Mouse (Mus musculus) brown adipose tissue, adult 24 weeks (tissue): Measurements from ENCODE around the gene Tspan33. TPM values are rescaled to one million over a fixed set of nuclear protein-coding genes. Genes with fewer than 3 reads are reported as not detected.
"Not testable (repeated sequence)": the region's sequence is repeated elsewhere in the genome, so short reads cannot be mapped to it uniquely, and the experiment has no call there.

Experiments used
- H3K27ac ChIP-seq: fragments of 200-500 bp; replicated peaks from 2 replicates; pipeline ENCODE4 v1.5.1; 2012; ENCODE audit warnings: low read depth, mild to moderate bottlenecking, low read length
- H3K4me1 ChIP-seq: fragments of 200-500 bp; 2 replicates; pipeline ENCODE4 v1.6.1; 2012; ENCODE audit warnings: low read length, mixed read lengths; ENCODE audit not compliant: control insufficient read depth, insufficient read depth, insufficient read length
- H3K4me3 ChIP-seq: fragments of 200-500 bp; 2 replicates; pipeline ENCODE4 v1.5.1; 2012; ENCODE audit warnings: low read depth, mild to moderate bottlenecking, low read length, moderate library complexity; ENCODE audit not compliant: insufficient read depth
- polyA plus RNA-seq: library from polyadenylated mRNA; stranded (reverse); fragments of >200 nt; gene quantifications from 2 replicates; pipeline ENCODE4 v1.2.4, GENCODE M21; 2012; ENCODE audit not compliant: missing spikeins, insufficient read depth, insufficient read length

Tspan33 gene
- polyA plus RNA-seq, 1 experiment: not detected

GRCm38 (mm10) chr6:29758417-29758816, 64.4 kb downstream of the Tspan33 start:
- Histone ChIP-seq H3K4me3 (no peak overlapping the region), H3K4me1 (no peaks in the 10 kb centered on the region), H3K27ac (no peak overlapping the region)

- Histone ChIP-seq H3K4me1 (no peaks in the 10 kb centered on the region), H3K4me3 (no peak overlapping the region), H3K27ac (no peak overlapping the region)
Measured at GRCm38 (mm10) chr6:29759012-29759679, 65.1 kb downstream of the Tspan33 start.

- not testable (repeated sequence) for H3K4me3 ChIP-seq, H3K4me1 ChIP-seq, H3K27ac ChIP-seq
Measured at GRCm38 (mm10) chr6:29760397-29760796, 66.4 kb downstream of the Tspan33 start.

GRCm38 (mm10) chr6:29761282-29761681, 67.3 kb downstream of the Tspan33 start:
- H3K4me1 ChIP-seq: no peaks in the 10 kb centered on the region
- no peak overlapping the region for H3K4me3 ChIP-seq
- H3K27ac ChIP-seq: no peak overlapping the region

- Histone ChIP-seq H3K4me3 (no peak overlapping the region), H3K27ac (no peak overlapping the region), H3K4me1 (no peaks in the 10 kb centered on the region)
Measured at GRCm38 (mm10) chr6:29762524-29762923, 68.5 kb downstream of the Tspan33 start.

GRCm38 (mm10) chr6:29766874-29767273, 72.9 kb downstream of the Tspan33 start:
- H3K27ac ChIP-seq: no peak overlapping the region
- H3K4me3 ChIP-seq: no peak overlapping the region
- peaks cover 7% of the 10 kb centered on the region; the same call in 1 of the 2 replicates for H3K4me1 ChIP-seq

Other genes starting within 250 kb of the Tspan33 start
- 252 and 255 TPM in 2 replicates for gene Atp6v1f, start 226.5 kb upstream of the Tspan33 start, polyA plus RNA-seq
- not detected in 2 replicates for gene Atp6v1fnb, start 222.8 kb upstream of the Tspan33 start, polyA plus RNA-seq
- gene Kcp, start 186.3 kb upstream of the Tspan33 start, polyA plus RNA-seq: 12.6 and 26.4 TPM in 2 replicates
- gene Irf5, start 167.6 kb upstream of the Tspan33 start, polyA plus RNA-seq: 2.0 and 2.6 TPM in 2 replicates
- 32.5 and 33.2 TPM in 2 replicates for gene Tnpo3, start 84.3 kb upstream of the Tspan33 start, polyA plus RNA-seq
- gene Smo, start 41.3 kb downstream of the Tspan33 start, polyA plus RNA-seq: 7.6 and 8.8 TPM in 2 replicates
- 37.9 and 55.9 TPM in 2 replicates for gene Ahcyl2, start 73.8 kb downstream of the Tspan33 start, polyA plus RNA-seq
- 1.7 and 2.1 TPM in 2 replicates for gene Strip2, start 222.8 kb downstream of the Tspan33 start, polyA plus RNA-seq